Mouse (Mus musculus): Measurements from ENCODE around the gene Tmem230. TPM values are rescaled to one million over a fixed set of nuclear protein-coding genes. Genes with fewer than 3 reads are reported as not detected.

Gene Tmem230
- polyA plus RNA-seq, 1 experiment, result 91.5 TPM

DNA sequence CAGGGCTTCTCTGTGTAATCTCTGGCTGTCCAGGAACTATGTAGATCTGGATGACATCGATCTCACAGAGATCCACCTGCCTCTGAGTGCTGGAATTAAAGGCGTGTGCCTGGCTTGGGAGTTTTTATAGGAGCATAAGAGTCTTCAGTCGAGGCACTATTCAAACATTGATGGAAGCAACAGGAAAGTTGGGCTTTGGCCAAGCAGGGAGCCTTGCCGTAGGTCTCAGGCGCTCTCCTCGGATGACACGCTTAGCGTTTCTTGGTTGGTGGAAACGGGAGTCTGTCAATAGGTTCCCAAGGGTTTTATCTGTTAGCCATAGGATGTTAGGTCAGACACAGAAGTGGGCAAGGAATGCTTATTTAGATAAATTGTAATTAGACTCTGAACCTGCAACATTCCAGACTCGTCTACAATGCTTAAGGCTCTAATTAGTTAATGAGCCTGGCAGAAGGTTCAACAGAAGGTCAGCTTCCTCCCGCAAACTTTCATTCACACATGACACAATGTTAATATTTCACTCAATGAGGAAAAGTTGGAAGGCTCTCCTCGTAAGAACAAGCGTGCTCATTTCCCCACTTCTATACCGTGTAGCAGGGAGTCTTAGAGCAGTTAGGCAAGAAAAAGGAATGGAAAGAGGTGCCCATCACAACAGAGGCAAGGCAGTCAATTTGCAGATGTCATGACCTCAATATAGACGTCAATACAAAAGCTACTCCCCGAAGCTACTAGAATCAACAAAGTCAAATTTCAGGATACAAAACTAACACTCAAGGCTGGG lies 13.4 kb downstream of the Tmem230 start:
- DNase-seq (ENCODE audit: low read depth), result no peak

DNA sequence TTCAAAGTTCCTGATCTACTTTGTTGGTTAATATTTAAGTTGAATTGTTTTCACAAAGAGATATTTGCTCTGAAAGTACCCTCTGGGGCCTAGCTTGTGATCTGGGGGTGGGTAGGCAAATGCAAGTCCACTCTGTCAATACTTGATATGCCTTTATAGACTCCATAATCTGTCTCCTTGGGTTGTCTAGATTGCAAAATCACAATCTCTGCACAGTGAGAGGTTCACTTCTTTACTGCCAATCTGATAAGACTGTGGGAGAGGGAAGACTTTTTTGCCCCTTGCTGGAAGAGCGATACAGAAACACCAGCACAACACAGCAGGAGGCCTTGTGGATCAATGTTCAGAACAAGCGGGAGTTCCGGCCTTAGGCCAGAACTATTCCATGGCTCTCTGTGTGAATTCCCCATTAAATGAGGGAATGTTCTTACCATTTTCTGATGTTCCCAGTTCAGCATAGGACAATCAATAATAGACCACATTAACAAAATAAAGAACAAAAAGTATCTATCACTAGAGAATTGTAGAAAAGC lies 15.1 kb downstream of the Tmem230 start:
- DNase-seq (ENCODE audit: low read depth), result no peak

DNA sequence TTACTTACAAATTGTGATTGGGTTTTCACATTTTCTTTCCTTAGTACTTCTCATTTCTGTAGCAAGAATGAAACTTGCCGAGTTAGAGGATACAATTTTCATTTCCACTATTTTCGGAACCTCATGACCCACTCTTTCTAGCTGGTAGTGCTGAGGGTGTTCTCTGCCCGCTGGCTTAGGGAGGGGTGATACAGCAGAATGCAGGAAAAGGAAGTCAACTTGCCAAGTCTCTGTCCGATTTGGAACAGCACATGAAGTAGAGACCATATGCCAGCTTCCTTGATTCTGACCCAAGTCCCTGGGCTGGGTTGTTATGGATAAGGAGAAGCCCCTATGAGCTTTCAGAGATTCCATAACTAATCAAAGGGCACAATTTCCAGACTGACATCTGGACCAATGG lies 23.2 kb downstream of the Tmem230 start:
- no peak for DNase-seq (ENCODE audit: low read depth)

DNA sequence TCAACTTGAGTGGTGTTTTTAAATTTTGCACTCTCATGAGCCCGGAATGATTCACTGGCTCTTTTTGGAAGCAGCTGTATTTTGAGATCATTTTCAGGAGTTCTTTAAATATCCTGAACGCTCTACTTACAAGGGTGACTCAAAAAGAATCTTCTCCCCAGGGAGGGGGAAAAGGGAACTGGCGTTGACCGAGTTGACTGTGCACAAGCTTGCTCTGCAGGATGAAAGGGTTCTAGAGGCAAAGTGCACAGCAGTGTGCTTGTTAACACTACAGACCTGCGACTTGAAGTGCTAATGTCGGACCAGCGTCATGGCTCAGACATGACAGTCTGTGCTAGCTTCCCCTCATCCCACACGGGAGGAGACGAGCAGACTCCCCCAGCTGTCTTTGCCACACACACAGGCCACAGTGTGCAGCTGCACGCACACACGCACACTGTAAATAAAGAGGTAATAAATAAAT lies 26.0 kb downstream of the Tmem230 start:
- DNase-seq (ENCODE audit: low read depth), result no peak

DNA sequence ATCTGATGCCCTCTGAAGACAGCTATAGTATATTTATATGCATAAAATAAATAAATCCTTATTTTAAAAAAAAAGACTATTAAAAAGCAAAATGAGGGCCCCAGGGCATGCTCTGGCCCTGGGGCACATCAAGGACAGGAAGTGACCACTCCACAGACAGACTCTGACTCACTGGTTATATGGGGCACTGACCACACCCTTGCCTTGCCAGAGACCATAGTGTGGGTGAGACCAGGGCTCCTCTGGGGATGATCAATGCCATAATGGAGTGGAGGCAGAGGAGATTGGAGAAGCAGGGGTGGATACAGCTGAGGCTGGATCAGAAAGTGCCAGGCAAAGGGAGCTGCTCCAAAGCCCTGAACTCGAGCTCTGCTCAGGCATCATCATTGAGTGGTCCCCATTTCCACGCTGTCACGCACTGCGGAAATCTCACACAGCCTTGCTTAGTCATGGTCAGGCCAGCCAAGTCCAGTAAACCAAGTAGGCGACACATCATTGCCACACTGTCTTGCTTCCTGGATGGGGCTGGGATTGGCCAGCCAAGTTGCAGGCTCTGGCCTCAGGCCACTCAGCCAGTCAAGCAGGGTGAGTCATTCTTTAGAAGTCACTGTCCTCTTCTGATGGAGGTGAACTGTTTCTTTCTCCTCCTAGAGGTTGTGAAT lies 35.5 kb downstream of the Tmem230 start:
- peak; percentile 27 for DNase-seq (ENCODE audit: low read depth)

DNA sequence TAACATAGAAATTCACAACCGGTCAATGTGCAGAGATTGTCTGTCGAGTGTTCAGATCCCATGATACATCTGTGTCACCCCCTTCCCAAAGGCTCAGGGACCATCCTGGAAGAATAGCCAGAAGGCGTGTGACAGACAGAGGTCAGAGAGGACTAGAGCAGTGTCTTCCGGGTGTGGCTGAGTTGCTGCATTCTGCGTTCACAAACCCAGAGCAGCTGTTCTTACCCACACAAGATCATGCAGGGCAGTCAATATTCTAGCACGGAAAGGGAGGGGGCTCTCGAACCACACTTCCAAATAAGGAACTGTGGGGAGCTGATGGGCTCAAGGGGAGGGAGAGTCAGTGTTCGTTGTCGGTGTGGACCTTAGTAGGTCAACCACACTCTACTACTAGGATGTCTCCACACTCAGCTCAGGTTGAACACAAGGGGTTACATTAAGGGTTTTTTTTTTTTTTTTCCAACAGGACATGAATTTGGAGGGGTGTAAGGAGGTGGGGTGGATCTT lies 36.7 kb downstream of the Tmem230 start:
- DNase-seq (ENCODE audit: low read depth), result no peak

DNA sequence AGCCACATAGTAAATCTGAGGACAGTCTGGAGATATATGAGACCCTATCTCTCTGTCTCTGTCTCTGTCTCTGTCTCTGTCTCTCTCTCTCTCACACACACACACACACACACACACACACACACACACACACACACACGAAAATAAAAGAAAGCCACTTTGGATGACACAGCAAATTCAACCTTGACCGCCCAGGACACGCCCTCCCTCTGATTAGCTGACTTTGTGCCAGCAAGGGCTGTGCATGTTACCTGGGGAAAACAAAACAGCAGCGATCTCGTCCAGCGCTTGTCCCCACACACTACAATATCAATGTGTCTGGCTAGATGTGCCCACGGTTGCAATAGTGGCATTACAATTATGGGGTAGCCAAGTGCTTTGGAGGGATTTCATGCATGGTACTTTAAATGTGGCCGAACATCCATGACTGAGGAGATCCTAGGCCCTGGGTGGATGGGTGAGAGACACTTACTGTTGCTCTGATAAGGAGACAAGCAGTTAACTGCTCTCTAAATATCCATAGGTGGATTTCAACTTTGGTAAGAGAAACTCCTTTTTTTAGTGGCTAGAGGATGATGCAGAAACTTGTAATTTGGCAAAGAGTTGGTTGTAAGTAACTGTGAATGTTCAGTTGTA lies 39.2 kb downstream of the Tmem230 start:
- no peak for DNase-seq (ENCODE audit: low read depth)

DNA sequence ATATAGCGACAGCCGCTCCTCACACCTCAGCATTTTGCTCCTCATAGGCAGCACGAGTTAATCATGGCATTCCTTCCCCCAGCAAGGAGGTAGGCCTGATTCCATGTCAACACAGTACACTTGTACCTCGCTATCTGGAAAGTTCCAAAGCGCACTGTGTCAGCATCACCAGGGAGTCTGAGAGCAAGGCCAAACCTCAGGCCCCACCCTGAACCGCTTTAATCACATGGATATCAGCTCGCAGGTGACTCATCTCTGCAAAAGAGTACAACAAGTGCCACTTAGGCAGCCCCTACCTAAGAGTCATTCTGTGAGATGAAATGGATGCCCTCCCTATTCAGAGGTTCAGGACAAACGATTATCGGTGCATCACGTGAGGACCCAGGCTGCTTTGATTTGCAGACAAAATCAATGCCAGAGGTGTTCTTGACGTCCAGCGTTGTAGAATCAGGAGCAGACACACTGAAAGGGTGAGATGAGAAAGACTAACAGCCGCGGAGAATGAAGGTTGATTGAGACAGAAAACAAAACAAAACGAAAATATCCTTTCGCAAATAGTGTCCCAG lies 41.2 kb downstream of the Tmem230 start:
- DNase-seq (ENCODE audit: low read depth), result no peak

DNA sequence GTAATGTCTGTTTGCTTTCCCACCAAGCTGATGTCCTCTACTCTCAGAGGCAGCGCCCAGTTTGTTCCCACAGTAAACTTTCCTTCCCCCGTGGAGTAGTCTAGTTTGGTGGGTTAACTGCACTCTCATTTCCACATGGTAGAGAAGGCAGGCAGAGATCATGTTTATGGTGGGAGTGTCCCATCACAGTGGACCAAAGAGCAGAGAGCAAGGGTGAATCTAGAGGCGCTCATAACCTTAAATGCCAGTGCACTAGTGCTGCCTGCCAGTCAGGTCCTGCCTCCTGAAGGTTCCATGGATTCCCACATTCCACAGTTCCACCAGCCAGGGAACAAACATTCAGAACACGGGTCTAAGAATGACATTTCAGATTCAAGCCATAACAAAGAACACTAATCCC lies 42.1 kb downstream of the Tmem230 start:
- no peak for DNase-seq (ENCODE audit: low read depth)

DNA sequence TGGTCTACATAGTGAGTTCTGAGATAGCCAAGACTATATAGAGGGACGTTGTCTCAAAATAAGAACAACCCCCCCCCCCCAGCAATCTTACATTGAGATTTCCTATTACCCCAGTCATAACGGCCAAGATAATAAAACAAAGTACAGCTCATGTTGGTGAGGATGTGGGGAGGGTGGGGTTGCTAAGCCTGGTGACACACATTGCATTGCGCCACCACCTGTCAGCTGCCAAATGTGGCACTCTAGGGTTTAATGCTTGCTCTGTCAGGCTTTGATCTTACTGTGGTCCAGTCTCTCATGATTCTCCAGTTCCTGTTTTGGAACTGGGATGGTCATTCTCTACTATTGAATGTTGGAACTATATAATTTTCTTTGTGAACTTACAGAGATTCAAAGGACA lies 43.8 kb downstream of the Tmem230 start:
- no peak for DNase-seq (ENCODE audit: low read depth)

DNA sequence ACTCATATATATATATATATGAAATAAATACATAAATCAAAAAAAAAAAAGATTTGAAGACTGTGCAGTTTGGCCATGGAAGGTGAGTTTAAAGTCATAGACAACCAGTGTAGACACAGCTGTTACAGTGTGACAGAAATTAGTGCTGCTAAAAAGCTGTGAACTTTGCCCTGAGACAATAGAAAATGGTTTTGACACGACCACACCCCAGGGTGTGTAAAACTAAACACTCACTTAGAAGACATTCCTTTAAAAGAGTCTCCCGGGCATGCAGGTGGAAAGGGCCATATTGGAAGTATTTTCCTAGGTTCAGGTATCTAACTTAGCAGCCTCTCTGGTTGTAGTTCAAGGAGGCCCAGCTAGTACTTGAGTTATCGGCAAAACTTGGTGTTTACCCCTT lies 44.4 kb downstream of the Tmem230 start:
- no peak for DNase-seq (ENCODE audit: low read depth)

DNA sequence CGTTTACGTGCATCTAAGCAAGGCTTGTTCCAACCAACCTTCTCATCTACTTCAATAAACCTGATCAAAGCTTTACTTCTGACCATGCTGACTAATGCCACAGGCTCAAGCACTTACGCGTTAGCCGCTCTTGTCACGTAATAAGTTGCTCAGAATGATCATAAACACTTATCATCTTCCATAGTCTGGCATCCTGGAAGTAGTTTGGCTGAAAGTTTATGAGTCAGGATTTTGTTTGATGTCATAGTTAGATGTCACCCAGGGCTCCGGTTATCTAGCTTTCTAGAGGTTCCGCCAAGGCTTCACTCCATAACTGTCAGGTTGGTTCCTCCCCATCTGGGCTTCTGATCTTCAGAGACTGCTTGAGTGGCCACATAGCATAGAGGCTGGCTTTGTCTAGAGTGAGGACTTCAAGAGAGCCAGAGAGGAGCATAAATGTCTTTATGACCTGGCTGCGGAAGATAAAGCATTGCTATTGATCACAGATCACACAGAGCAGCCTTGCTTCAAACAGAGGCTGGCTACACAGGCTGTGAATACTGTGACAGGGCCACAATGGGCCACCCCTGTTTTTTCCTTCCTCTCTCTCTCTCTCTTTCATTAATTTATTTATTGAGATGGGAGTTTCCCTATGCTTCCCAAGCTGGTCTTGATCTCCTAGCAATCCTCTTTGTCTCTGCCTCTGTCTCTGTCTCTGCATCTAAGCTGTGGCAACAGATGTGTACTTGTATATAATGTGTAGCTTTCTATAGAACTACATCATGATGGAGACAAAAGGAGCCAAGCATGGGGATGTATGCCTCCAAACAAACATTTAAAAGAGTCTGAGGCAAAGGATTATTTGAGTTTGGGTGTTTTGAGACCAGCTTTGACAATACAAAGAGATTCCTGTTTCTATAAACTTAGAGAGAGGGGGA lies 49.3 kb downstream of the Tmem230 start:
- DNase-seq (ENCODE audit: low read depth), result no peak

DNA sequence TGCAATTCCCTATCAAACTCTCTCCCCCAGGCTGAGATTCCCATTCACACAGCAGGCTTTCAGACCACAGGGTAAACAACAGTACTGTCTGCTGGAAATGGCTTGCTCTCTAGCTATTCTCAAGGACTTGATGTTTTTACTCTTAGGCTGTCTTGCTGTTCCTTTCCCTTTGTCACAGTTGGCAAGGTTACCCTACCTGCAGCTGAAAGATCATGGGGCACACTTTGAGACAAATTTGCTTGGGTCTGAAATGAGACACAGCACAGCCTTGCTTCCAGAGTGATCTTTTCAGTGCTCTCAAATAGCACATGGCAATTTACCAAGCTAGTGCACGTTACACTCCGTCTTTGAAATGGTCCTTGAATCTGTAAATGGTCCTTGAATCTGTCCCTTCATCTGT lies 52.0 kb downstream of the Tmem230 start:
- no peak for DNase-seq (ENCODE audit: low read depth)

DNA sequence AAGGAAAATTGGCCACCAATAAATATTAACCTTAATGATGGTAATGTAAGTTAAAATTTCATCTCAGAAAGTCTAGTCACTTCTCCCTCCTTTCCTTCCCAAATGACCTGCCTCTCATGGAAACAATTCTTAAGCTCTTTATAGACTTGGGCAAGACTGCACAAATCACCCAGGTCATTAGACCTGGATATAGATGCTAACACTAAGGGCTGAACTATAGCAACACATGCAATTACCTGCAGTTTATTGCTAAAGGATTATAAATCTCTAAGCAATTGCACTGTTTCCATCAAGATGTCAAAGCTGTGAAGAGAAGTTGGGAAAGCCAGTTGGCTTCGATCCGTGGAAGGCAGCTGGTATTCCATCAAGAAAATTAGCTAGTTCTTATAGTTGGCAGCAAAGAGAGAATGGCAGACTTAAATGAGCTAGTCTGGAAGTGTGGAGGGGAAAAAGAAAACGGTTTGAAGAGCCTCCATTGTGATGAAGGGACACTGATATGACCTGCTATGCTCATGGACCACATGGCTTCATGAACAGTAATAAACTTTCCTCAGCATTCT lies 56.9 kb downstream of the Tmem230 start:
- DNase-seq (ENCODE audit: low read depth), result peak; percentile 41

Other genes starting within 250 kb of the Tmem230 start
- 14.1 and 18.9 TPM in 2 replicates for gene Rassf2, start 217.5 kb downstream of the Tmem230 start, polyA plus RNA-seq (2012; rRNA removed)
- gene Slc23a2, start 102.7 kb downstream of the Tmem230 start, polyA plus RNA-seq (2012; rRNA removed), result 17.5 and 17.8 TPM in 2 replicates
- 44.9 and 48.0 TPM in 2 replicates for gene Pcna, start 5.5 kb upstream of the Tmem230 start, polyA plus RNA-seq (2012; rRNA removed)
- gene Cds2, start 15.3 kb upstream of the Tmem230 start, polyA plus RNA-seq (2012; rRNA removed), result 36.9 and 37.9 TPM in 2 replicates
- gene Prokr2, start 137.6 kb upstream of the Tmem230 start, polyA plus RNA-seq (2012; rRNA removed), result 0.01 TPM in 1 of 2 replicates, not detected in the other